Mouse (Mus musculus) heart, embryonic 11.5 days (tissue): Measurements from ENCODE around the gene Dpysl4. TPM values are rescaled to one million over a fixed set of nuclear protein-coding genes. Genes with fewer than 3 reads are reported as not detected.

Experiments used
- ATAC-seq: fragments of 200-750 bp; cut with Nextera tagmentation; replicated peaks from 2 replicates; pipeline ENCODE4 v1.8.0; 2017; ENCODE audit warnings: moderate library complexity; ENCODE audit not compliant: insufficient number of reproducible peaks, low FRiP score, low TSS enrichment
- H3K27ac ChIP-seq: fragments of 300-500 bp; sonication (generic); 2 replicates; pipeline ENCODE4 v1.5.1; 2014; ENCODE audit warnings: mild to moderate bottlenecking, low read depth, low read length
- H3K27me3 ChIP-seq: fragments of 300-500 bp; sonication (generic); 2 replicates; pipeline ENCODE4 v1.6.1; 2014; ENCODE audit warnings: mild to moderate bottlenecking, low read length, mixed read lengths; ENCODE audit not compliant: control insufficient read depth, insufficient read depth
- H3K36me3 ChIP-seq: fragments of 300-500 bp; sonication (generic); 2 replicates; pipeline ENCODE4 v1.6.1; 2014; ENCODE audit warnings: mild to moderate bottlenecking, low read length, moderate library complexity, mixed read lengths; ENCODE audit not compliant: control insufficient read depth, insufficient read depth
- H3K4me1 ChIP-seq: fragments of 300-500 bp; sonication (generic); 2 replicates; pipeline ENCODE4 v1.6.1; 2014; ENCODE audit warnings: low read length; ENCODE audit not compliant: control insufficient read depth, insufficient read depth
- H3K4me2 ChIP-seq: fragments of 300-500 bp; sonication (generic); 2 replicates; pipeline ENCODE4 v1.6.1; 2014; ENCODE audit warnings: mild to moderate bottlenecking, moderate library complexity
- H3K4me3 ChIP-seq: fragments of 300-500 bp; sonication (generic); 2 replicates; pipeline ENCODE4 v1.5.1; 2014; ENCODE audit warnings: low read depth, low read length
- H3K9ac ChIP-seq: fragments of 300-500 bp; sonication (generic); 2 replicates; pipeline ENCODE4 v1.6.1; 2014; ENCODE audit warnings: mild to moderate bottlenecking, low read depth, low read length, moderate library complexity
- H3K9me3 ChIP-seq: fragments of 300-500 bp; sonication (generic); replicated peaks from 2 replicates; pipeline ENCODE4 v1.6.1; 2016; ENCODE audit warnings: low read length; ENCODE audit not compliant: control insufficient read depth
- WGBS: fragments of 180-500 bp; shearing (Covaris S2); extraction: QIAGEN DNeasy Blood & Tissue Kit; methylation state at CpG from one replicate; pipeline ENCODE4 v1.1.7; 2014; ENCODE audit not compliant: insufficient replicate concordance; 5-methylcytosine and 5-hydroxymethylcytosine counted together
- polyA plus RNA-seq: library from polyadenylated mRNA; unstranded; fragments of >200 nt; fragmentation: Nextera tagmentation; extraction: Ambion mirVana; gene quantifications from 2 replicates; pipeline ENCODE4 v1.2.1, GENCODE M21; 2014

The Dpysl4 gene
- polyA plus RNA-seq, 1 experiment from 2014 or later: 4.4 TPM

DNA sequence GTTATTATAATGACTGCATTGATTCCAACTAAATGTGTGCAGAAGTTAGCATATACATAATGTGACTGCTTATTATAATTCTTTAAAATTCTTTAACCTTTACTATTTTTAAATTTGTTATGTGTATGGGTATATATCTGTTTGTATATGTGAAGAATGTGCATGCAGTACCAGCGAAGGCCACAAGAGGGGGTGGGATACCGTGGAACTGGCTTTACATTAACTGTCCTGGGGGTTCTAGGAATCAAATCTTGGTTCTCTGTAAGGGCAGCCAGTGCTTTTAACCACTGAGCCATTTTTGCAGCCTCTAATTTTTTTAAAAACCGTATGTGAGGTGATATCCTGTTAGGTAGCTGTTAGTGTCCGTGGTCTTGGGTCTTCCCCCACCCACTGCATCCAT is 5.1 kb upstream of the Dpysl4 start:
- Histone ChIP-seq H3K9me3 (no peaks in the 10 kb centered on the region), H3K27ac (no peak overlapping the region), H3K9ac (no peak overlapping the region), H3K4me3 (no peak overlapping the region), H3K4me2 (no peak overlapping the region), H3K27me3 (peaks cover 19% of the 10 kb centered on the region), H3K36me3 (no peaks in the 10 kb centered on the region), H3K4me1 (no peaks in the 10 kb centered on the region)
- no peak for ATAC-seq
- WGBS: 66% methylated on average over 4 of the region's 4 CpGs

DNA sequence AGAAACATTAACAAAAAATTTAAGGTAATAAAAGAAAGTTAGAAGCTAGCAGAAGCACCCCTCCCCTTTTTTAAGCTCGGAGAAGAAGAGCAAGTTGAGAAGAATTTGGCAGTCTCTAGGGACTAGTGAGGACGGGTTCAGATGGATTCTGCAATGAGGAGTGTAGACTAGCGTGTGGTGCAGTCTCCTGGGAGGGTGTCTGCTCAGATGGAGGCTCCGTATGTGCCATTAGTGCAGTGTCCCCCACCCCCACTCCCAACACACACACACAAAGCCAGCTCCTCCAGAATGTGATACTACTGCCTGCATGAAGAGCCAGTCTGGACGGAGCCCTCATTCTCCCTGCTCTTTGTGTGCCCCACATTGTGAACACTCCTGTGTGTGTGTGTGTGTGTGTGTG is 4.6 kb upstream of the Dpysl4 start:
- H3K9me3 ChIP-seq: no peaks in the 10 kb centered on the region
- no peak overlapping the region for H3K9ac ChIP-seq
- H3K4me1 ChIP-seq: no peaks in the 10 kb centered on the region
- no peak for ATAC-seq
- 63% methylated on average over 5 of the region's 5 CpGs for WGBS
- no peak overlapping the region for H3K4me3 ChIP-seq
- H3K4me2 ChIP-seq: no peak overlapping the region
- no peak overlapping the region for H3K27ac ChIP-seq
- H3K27me3 ChIP-seq: peaks cover 24% of the 10 kb centered on the region
- no peaks in the 10 kb centered on the region for H3K36me3 ChIP-seq

DNA sequence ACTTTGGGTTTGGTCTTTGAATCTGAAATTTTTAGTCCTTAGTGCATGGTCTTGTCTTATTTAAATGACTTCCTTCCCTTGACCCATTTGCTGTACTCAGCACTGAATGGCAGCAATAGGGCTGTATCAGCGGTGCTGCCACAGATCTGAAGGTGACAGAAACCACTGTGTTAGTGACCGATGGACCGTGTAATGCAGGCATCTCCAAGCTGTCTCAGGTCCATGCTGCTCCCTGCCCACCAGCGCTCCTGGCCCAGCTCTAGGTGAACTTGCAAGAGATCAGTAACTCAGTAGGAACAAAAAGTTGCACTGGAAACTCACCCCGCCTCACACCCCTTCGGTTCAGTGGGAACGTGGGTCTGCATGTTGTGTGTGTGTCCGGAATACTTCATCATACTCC is 3.5 kb upstream of the Dpysl4 start:
- Histone ChIP-seq H3K4me3 (no peak overlapping the region), H3K27me3 (peaks cover 35% of the 10 kb centered on the region), H3K9ac (no peak overlapping the region), H3K36me3 (no peaks in the 10 kb centered on the region), H3K4me1 (peaks cover 4% of the 10 kb centered on the region; the same call in 1 of the 2 replicates), H3K4me2 (no peak overlapping the region), H3K27ac (no peak overlapping the region), H3K9me3 (no peaks in the 10 kb centered on the region)
- WGBS: 80% methylated on average over 8 of the region's 8 CpGs
- no peak for ATAC-seq

DNA sequence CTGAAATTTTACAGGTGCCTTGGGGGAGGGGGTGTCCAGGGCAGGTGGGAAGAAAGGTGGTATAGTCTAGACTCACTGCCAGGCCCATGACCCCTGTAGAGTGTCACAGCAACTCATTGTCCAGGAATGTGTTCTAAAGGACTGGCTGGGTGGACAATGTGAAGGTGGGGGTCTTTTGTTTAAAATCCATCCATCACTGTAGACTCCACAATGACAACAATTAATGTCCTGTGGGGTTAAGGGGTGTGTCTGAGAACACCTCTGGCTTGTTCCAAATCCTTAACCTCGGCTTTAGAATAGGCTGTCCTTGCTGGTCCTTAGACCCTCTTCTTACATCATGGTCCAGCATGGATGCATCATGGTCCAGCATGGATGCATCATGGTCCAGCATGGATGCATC is 1.5 kb upstream of the Dpysl4 start:
- Histone ChIP-seq H3K4me3 (no peak overlapping the region), H3K4me2 (no peak overlapping the region), H3K9ac (no peak overlapping the region), H3K27ac (no peak overlapping the region), H3K36me3 (no peaks in the 10 kb centered on the region), H3K27me3 (peaks cover 47% of the 10 kb centered on the region), H3K9me3 (no peaks in the 10 kb centered on the region), H3K4me1 (peaks cover 4% of the 10 kb centered on the region; the same call in 1 of the 2 replicates)
- WGBS: 56% methylated on average over 1 of the region's 1 CpGs
- ATAC-seq: no peak

DNA sequence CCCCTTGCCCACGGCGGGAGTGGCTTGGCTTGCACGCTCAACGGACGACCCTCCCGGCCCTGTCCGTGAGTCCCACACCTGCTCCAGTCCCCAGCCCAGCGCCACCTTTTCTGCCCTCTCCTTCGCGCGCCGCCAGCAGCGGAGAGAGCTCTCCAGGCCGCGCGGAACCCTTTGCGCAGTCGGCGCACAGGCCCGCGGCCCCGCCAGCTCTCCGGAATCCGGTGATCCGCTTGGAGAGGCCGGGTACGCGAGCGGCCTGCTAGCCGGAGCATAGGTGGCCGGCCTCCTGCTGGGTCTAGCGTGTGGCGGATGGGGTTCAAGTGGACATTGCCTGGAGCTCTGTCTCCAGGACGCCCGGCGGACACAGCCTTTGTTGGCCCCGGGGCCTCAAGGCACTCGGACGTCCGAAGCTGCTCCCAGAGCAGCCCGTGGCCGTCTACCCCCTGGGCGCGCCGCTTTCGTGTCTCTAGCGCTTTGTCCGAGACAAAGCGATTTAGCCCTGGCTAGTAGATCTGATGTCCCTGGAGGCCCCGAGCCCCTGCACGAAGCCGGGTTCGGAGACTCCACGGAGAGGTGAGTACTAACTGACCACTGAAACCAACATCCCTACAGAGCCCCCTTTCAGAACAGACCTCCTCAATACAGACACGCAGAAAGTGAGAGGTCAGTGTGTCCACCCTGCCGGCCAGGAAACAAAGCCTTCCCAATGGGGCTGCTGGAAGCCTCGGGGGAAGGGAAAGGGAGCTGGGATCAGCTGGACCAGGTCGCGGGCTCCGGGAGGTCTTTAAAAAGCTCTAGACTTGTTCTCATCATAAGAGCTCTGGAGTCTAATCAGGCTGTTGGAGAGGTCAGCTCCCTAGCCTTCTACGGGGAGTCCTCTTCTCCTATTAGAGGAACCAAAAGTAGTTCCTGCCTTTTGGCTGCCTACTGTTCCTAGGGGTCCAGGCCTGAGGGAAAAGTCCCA is 676 bp downstream of the Dpysl4 start:
- H3K27me3 ChIP-seq: peaks cover 47% of the 10 kb centered on the region
- H3K36me3 ChIP-seq: no peaks in the 10 kb centered on the region
- H3K9me3 ChIP-seq: no peaks in the 10 kb centered on the region
- peak overlapping the region; percentile 92 for H3K4me2 ChIP-seq
- peaks cover 4% of the 10 kb centered on the region; the same call in 1 of the 2 replicates for H3K4me1 ChIP-seq
- WGBS: 2% methylated on average over 61 of the region's 61 CpGs
- H3K4me3 ChIP-seq: peak overlapping the region; percentile 56
- 0 out of 2 replicates have a peak, but pooled peaks have one; percentile 19 for ATAC-seq
- H3K27ac ChIP-seq: no peak overlapping the region
- peak overlapping the region; percentile 72 for H3K9ac ChIP-seq

DNA sequence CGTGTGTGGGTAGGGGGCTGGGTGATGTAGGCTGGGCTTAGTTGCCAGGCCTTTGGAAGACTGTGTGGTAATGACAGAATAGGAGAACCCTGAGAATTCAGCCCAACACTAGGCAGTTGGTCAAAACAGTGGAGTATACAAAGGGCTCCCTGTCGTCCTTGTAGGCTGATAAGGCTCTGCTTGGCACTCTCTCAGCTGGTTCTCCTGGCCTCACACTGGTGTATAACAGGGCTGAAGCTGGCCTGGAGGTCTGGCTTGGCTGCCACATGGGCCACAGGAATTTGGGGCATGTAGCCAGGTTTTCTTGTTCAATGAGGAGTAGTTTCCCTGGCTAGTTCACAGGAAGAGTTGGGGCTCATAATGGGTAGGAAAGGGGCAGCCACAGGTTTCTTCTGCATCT is 2.0 kb downstream of the Dpysl4 start:
- H3K27ac ChIP-seq: no peak overlapping the region
- no peak for ATAC-seq
- no peak overlapping the region for H3K4me2 ChIP-seq
- H3K4me1 ChIP-seq: peaks cover 4% of the 10 kb centered on the region; the same call in 1 of the 2 replicates
- no peak overlapping the region for H3K4me3 ChIP-seq
- no peaks in the 10 kb centered on the region for H3K36me3 ChIP-seq
- no peaks in the 10 kb centered on the region for H3K9me3 ChIP-seq
- H3K9ac ChIP-seq: no peak overlapping the region
- WGBS: 51% methylated on average over 2 of the region's 2 CpGs
- peaks cover 47% of the 10 kb centered on the region for H3K27me3 ChIP-seq

DNA sequence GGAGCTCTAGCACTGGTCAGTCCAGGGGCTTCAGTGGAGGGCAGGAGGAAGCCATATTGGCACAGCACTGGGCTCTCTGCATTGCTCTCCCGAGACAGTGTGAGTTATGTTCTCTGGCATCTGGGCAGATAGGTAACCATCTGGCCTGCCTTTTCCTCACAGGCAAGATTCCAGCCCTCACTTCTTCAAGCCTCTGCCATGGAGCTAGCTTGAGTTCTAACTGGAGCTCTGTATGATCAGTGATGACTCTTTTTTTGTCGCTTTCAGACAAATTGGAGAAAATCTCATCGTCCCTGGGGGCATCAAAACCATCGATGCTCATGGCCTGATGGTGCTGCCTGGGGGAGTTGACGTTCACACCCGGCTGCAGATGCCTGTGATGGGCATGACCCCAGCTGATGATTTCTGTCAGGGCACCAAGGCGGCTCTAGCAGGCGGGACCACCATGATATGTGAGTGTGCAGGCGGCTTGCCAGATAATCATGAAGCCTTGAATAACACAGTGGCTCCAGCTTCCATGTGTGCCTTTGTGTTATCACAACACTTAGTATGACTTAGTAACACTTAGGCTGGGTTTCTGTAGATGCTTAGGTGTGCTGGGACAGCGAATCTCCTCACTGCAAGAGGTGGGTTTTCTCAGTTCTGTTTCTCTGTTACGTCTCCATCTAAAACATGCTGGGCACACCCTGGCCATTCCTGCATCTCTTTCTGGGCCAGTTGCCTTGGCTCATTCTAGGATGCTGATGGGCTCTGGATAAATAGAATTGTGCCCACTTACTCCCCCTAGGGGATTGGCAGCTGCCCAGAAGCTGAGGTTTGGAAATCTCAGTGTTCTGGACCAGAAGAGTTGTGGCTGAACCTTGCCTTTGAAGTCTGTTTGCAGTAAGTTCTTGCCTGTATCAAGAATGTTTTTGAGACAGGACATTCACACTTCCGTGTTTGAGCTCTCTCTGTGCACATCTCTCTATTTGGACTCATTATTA is 4.4 kb downstream of the Dpysl4 start:
- ATAC-seq: no peak
- WGBS: 76% methylated on average over 12 of the region's 12 CpGs
- Histone ChIP-seq H3K4me2 (no peak overlapping the region), H3K4me1 (peaks cover 4% of the 10 kb centered on the region; the same call in 1 of the 2 replicates), H3K36me3 (no peaks in the 10 kb centered on the region), H3K4me3 (no peak overlapping the region), H3K9ac (no peak overlapping the region), H3K27me3 (peaks cover 35% of the 10 kb centered on the region), H3K27ac (no peak overlapping the region), H3K9me3 (no peaks in the 10 kb centered on the region)

DNA sequence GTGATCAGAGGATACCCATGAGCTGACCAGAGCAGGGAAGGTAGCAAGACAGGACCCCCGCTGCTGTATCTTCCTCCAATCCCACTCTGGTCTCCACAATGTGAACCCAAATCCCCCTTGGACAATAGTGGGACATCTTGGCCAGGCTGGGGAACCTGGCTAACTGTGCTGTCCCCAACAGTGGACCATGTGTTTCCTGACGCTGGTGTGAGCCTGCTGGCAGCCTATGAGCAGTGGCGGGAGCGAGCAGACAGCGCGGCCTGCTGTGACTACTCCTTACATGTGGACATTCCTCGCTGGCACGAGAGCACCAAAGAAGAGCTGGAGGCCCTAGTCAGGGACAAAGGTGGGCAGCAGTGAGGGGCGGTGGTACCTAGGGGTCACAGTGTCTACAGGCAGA is 5.9 kb downstream of the Dpysl4 start:
- H3K4me3 ChIP-seq: no peak overlapping the region
- H3K27ac ChIP-seq: no peak overlapping the region
- no peak overlapping the region for H3K9ac ChIP-seq
- peaks cover under 1% of the 10 kb centered on the region; the same call in 1 of the 2 replicates for H3K4me1 ChIP-seq
- H3K27me3 ChIP-seq: peaks cover 20% of the 10 kb centered on the region
- no peak overlapping the region for H3K4me2 ChIP-seq
- no peaks in the 10 kb centered on the region for H3K36me3 ChIP-seq
- ATAC-seq: no peak
- no peaks in the 10 kb centered on the region for H3K9me3 ChIP-seq
- 86% methylated on average over 9 of the region's 9 CpGs for WGBS
